Mouse (Mus musculus): ENCODE data around the gene Nono. TPM values are rescaled to one million over a fixed set of nuclear protein-coding genes. Genes with fewer than 3 reads are reported as not detected.
"Not testable (repeated sequence)": the region's sequence is repeated elsewhere in the genome, so short reads cannot be mapped to it uniquely, and the experiment has no call there.

Nono gene
- total and polyA plus RNA-seq, 2 experiments: 36.5 to 83.3 TPM

DNA sequence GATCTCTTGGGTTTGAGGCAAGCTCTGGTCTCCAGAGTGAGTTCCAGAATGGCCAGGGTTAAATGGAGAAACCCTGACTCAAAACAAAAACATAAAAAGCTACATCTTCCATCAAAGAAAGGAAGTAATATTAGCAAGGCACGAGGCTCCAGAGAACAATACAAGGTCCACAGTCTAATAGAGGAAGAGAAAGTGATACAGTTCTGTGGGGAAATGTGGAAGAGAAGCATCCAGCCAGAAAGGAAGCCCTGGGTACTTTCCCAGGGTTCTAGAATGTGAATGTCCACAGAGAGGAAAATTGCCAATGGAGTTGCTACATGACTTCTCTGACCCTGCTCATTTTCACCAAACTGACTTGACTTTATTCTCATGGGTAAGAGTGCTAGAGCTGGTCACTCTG lies 22.0 kb downstream of the Nono start:
- H3K9ac ChIP-seq (ENCODE audit: low read depth, low read length): no peak overlapping the region
- WGBS: 68% methylated on average over 1 of the region's 1 CpGs
- H3K36me3 ChIP-seq (ENCODE audit: control insufficient read depth, insufficient read depth, low read length): peaks cover 12% of the 10 kb centered on the region
- no peak overlapping the region for H3K4me3 ChIP-seq (ENCODE audit: insufficient read depth, low read depth, low read length)
- H3K79me2 ChIP-seq (ENCODE audit: control insufficient read depth, insufficient read depth, low read length): no peaks in the 10 kb centered on the region
- no peak overlapping the region for H3K27ac ChIP-seq (replicated peaks; ENCODE audit: insufficient read depth, low read depth, low read length)
- H3K27me3 ChIP-seq (ENCODE audit: control insufficient read depth, insufficient read depth, low read length): no peaks in the 10 kb centered on the region
- no peaks in the 10 kb centered on the region for H3K4me1 ChIP-seq (ENCODE audit: control insufficient read depth, insufficient read depth, low read length)
- no peak for TF ChIP-seq POLR2A (IDR thresholded peaks at IDR 0.05; ENCODE audit: extremely low read depth, insufficient read depth, low read length)
- peak; percentile 16 for DNase-seq (ENCODE audit: extremely low read depth, low read depth, low spot score)

DNA sequence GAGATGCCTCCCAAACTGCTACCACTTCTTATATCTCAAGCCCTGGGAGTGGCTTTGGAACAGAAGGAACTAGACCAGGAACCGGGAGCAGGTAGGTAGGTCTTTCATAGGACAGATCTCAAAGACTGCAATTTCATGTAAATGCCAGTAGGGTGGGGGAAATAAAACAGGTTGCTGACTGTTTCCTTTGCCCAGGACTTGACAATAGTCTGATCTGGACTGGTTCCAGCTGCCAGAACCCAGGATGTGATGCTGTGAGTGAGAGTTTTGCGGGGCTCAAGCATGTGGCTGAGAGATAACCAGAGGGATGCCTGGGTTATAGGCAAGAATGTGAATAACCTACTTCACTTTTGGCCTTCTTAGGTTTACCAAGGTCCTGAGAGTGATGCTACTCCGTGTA lies 22.5 kb downstream of the Nono start:
- Histone ChIP-seq H3K4me3 (ENCODE audit: insufficient read depth, low read depth, low read length) (no peak overlapping the region), H3K79me2 (ENCODE audit: control insufficient read depth, insufficient read depth, low read length) (no peaks in the 10 kb centered on the region), H3K36me3 (ENCODE audit: control insufficient read depth, insufficient read depth, low read length) (peaks cover 9% of the 10 kb centered on the region; the same call in 1 of the 2 replicates), H3K27ac (replicated peaks; ENCODE audit: insufficient read depth, low read depth, low read length) (no peak overlapping the region), H3K4me1 (ENCODE audit: control insufficient read depth, insufficient read depth, low read length) (no peaks in the 10 kb centered on the region), H3K27me3 (ENCODE audit: control insufficient read depth, insufficient read depth, low read length) (no peaks in the 10 kb centered on the region), H3K9ac (ENCODE audit: low read depth, low read length) (no peak overlapping the region)
- WGBS: 82% methylated on average over 3 of the region's 3 CpGs
- DNase-seq (ENCODE audit: extremely low read depth, low read depth, low spot score): no peak
- TF ChIP-seq CTCF (IDR thresholded peaks at IDR 0.05; ENCODE audit: low read depth, low read length): no peak

DNA sequence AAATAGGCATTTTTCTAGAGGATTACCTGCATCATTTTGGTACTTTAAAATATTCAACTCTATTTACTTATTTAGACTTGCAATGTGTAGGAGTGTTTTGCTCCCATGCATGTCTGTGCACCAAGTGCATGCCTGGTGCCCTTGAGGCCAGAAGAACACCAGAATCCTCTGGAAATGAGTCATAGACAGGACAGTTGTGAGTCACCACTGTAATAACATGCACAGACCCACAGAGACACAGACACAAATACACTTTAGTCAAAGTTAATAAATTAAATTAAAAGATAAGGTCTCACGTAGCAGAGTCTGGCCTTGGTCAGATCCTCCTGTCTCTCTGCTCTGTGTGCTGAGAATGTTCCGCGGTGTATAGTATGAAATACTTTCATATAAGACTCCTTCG lies 43.1 kb downstream of the Nono start:
- Histone ChIP-seq H3K4me1 (ENCODE audit: control insufficient read depth, insufficient read depth, low read length) (no peaks in the 10 kb centered on the region), H3K27me3 (ENCODE audit: control insufficient read depth, insufficient read depth, low read length) (no peaks in the 10 kb centered on the region), H3K4me3 (ENCODE audit: insufficient read depth, low read depth, low read length) (no peak overlapping the region), H3K79me2 (ENCODE audit: control insufficient read depth, insufficient read depth, low read length) (no peaks in the 10 kb centered on the region), H3K36me3 (ENCODE audit: control insufficient read depth, insufficient read depth, low read length) (no peaks in the 10 kb centered on the region; the same call in 1 of the 2 replicates), H3K9ac (ENCODE audit: low read depth, low read length) (no peak overlapping the region), H3K27ac (replicated peaks; ENCODE audit: insufficient read depth, low read depth, low read length) (no peak overlapping the region)
- TF ChIP-seq POLR2A (IDR thresholded peaks at IDR 0.05; ENCODE audit: extremely low read depth, insufficient read depth, low read length): no peak
- TF ChIP-seq CTCF (IDR thresholded peaks at IDR 0.05; ENCODE audit: low read depth, low read length): no peak
- DNase-seq (ENCODE audit: extremely low read depth, low read depth, low spot score): no peak
- 89% methylated on average over 4 of the region's 4 CpGs for WGBS

DNA sequence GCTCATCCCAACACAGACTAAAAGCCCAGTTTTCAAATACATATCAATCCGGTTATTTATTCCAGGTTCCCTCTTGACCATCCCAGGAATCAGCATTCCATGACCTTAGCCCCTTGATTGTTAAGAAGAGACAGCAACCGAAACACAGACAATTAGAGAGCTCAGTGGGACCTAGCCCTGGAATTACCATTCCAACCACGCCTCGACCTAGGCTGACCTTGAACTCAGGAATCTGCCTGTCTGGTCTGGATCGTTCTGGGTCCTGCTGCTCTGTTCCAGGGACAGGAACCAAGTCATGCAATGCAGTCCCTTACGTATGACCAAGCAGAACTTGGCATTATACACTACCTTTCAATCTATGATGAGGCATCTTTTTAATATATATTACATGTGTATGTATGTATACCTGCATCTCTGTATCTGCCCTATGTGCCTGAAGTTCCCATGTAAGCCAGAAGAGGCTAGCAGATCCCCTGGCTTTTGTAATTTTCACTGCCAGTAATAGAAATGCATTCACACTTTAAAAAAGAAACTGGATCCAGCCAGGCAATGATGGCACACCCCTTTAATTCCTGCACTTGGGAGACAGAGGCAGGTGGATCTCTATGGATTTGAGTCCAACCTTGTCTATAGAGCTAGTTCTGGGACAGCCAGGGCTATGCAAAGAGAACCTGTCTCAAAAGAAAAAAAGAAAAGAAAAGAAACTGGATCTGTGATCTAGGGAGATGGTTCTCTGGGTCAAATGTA lies 52.7 kb downstream of the Nono start:
- WGBS: 75% methylated on average over 6 of the region's 6 CpGs
- Histone ChIP-seq H3K27ac (replicated peaks; ENCODE audit: insufficient read depth, low read depth, low read length) (no peak overlapping the region), H3K9ac (ENCODE audit: low read depth, low read length) (no peak overlapping the region), H3K36me3 (ENCODE audit: control insufficient read depth, insufficient read depth, low read length) (no peaks in the 10 kb centered on the region), H3K27me3 (ENCODE audit: control insufficient read depth, insufficient read depth, low read length) (no peaks in the 10 kb centered on the region), H3K4me3 (ENCODE audit: insufficient read depth, low read depth, low read length) (no peak overlapping the region), H3K4me1 (ENCODE audit: control insufficient read depth, insufficient read depth, low read length) (no peaks in the 10 kb centered on the region), H3K79me2 (ENCODE audit: control insufficient read depth, insufficient read depth, low read length) (no peaks in the 10 kb centered on the region)
- TF ChIP-seq CTCF (IDR thresholded peaks at IDR 0.05; ENCODE audit: low read depth, low read length): no peak
- no peak for DNase-seq (ENCODE audit: extremely low read depth, low read depth, low spot score)

DNA sequence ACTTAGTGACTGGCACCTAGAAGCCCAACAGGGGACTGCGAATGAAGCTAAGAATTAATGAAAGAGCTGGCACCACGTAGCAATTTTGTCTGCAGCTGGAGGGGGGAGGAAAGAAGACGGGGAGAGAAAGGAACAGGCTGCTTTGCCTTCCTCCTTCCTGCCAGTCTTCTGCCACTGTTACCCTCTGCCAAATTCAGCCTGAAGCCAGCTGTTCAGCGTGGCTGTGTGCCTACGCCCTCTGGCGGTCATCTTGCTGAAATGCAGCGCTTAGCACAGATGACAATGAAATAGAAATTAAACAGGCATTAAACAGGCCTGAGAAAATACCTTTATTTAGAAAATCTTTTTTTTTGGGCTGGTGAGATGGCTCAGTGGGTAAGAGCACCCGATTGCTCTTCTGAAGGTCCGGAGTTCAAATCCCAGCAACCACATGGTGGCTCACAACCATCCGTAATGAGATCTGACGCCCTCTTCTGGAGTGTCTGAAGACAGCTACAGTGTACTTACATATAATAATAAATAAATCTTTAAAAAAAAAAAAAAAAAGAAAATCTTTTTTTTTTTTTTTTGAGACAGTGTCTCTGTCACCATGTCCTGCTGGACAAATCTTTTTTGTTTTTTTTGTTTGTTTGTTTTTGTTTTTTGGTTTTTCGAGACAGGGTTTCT lies 57.5 kb downstream of the Nono start:
- not testable (repeated sequence) for H3K36me3 ChIP-seq (ENCODE audit: control insufficient read depth, insufficient read depth, low read length); H3K4me1 ChIP-seq (ENCODE audit: control insufficient read depth, insufficient read depth, low read length); H3K9ac ChIP-seq (ENCODE audit: low read depth, low read length); H3K4me3 ChIP-seq (ENCODE audit: insufficient read depth, low read depth, low read length); H3K79me2 ChIP-seq (ENCODE audit: control insufficient read depth, insufficient read depth, low read length); H3K27me3 ChIP-seq (ENCODE audit: control insufficient read depth, insufficient read depth, low read length); H3K27ac ChIP-seq (replicated peaks; ENCODE audit: insufficient read depth, low read depth, low read length)
- peak; percentile 93 for TF ChIP-seq CTCF (IDR thresholded peaks at IDR 0.05; ENCODE audit: low read depth, low read length)
- 30% methylated on average over 11 of the region's 12 CpGs for WGBS
- DNase-seq (ENCODE audit: extremely low read depth, low read depth, low spot score): peak; percentile 32

Other genes starting within 250 kb of the Nono start
- gene Snx12, start 206.8 kb upstream of the Nono start, total RNA-seq (2014; rRNA removed): 9.0 and 14.8 TPM in 2 replicates
- gene Snx12, start 206.8 kb upstream of the Nono start, polyA plus RNA-seq (2012; rRNA removed): 9.1 and 10.7 TPM in 2 replicates
- 12.9 and 13.6 TPM in 2 replicates for gene Foxo4, start 174.8 kb upstream of the Nono start, total RNA-seq (2014; rRNA removed)
- gene Foxo4, start 174.8 kb upstream of the Nono start, polyA plus RNA-seq (2012; rRNA removed): 24.8 and 26.5 TPM in 2 replicates
- gene Gm614, start 165.3 kb upstream of the Nono start, total RNA-seq (2014; rRNA removed): not detected in 2 replicates
- not detected in 2 replicates for gene Gm614, start 165.3 kb upstream of the Nono start, polyA plus RNA-seq (2012; rRNA removed)
- gene Il2rg, start 161.1 kb upstream of the Nono start, total RNA-seq (2014; rRNA removed): 2.4 and 3.8 TPM in 2 replicates
- gene Il2rg, start 161.1 kb upstream of the Nono start, polyA plus RNA-seq (2012; rRNA removed): 1.1 and 4.3 TPM in 2 replicates
- not detected in 2 replicates for gene Gm20489, start 160.3 kb upstream of the Nono start, total RNA-seq (2014; rRNA removed)
- not detected in 2 replicates for gene Gm20489, start 160.3 kb upstream of the Nono start, polyA plus RNA-seq (2012; rRNA removed)
- gene Med12, start 155.3 kb upstream of the Nono start, total RNA-seq (2014; rRNA removed): 8.1 and 13.8 TPM in 2 replicates
- 33.7 and 59.4 TPM in 2 replicates for gene Med12, start 155.3 kb upstream of the Nono start, polyA plus RNA-seq (2012; rRNA removed)
- gene Nlgn3, start 130.2 kb upstream of the Nono start, total RNA-seq (2014; rRNA removed): under 0.01 and 0.07 TPM in 2 replicates
- gene Nlgn3, start 130.2 kb upstream of the Nono start, polyA plus RNA-seq (2012; rRNA removed): 0.01 TPM in 1 of 2 replicates, not detected in the other
- gene Gjb1, start 52.9 kb upstream of the Nono start, total RNA-seq (2014; rRNA removed): 656 and 716 TPM in 2 replicates
- 1,676 and 1,804 TPM in 2 replicates for gene Gjb1, start 52.9 kb upstream of the Nono start, polyA plus RNA-seq (2012; rRNA removed)
- 6.8 and 8.5 TPM in 2 replicates for gene Zmym3, start 8.5 kb upstream of the Nono start, total RNA-seq (2014; rRNA removed)
- gene Zmym3, start 8.5 kb upstream of the Nono start, polyA plus RNA-seq (2012; rRNA removed): 7.0 and 9.1 TPM in 2 replicates
- gene Itgb1bp2, start 19.8 kb downstream of the Nono start, total RNA-seq (2014; rRNA removed): 0.40 and 1.2 TPM in 2 replicates
- gene Itgb1bp2, start 19.8 kb downstream of the Nono start, polyA plus RNA-seq (2012; rRNA removed): 0.10 and 0.28 TPM in 2 replicates
- 11.6 and 13.3 TPM in 2 replicates for gene Taf1, start 103.4 kb downstream of the Nono start, total RNA-seq (2014; rRNA removed)
- 1.0 and 1.7 TPM in 2 replicates for gene Taf1, start 103.4 kb downstream of the Nono start, polyA plus RNA-seq (2012; rRNA removed)
- gene Ogt, start 210.7 kb downstream of the Nono start, total RNA-seq (2014; rRNA removed): 61.4 and 69.3 TPM in 2 replicates
- gene Ogt, start 210.7 kb downstream of the Nono start, polyA plus RNA-seq (2012; rRNA removed): 18.9 and 28.3 TPM in 2 replicates